Mouse (Mus musculus): Measurements from ENCODE around the gene Spef2.
"Not testable (repeated sequence)": the region's sequence is repeated elsewhere in the genome, so short reads cannot be mapped to it uniquely, and the experiment has no call there.

Gene Spef2

GRCm38 (mm10) chr15:9668575-9668974 is 80.1 kb downstream of the Spef2 start:
- no peak for DNase-seq (ENCODE audit: low spot score in 2 of 2)

GRCm38 (mm10) chr15:9664948-9665347 is 83.7 kb downstream of the Spef2 start:
- DNase-seq (ENCODE audit: low spot score in 2 of 2) = not testable (repeated sequence)

- DNase-seq (ENCODE audit: low spot score in 2 of 2) = no peak
Measured at GRCm38 (mm10) chr15:9661215-9661614, 87.5 kb downstream of the Spef2 start.

GRCm38 (mm10) chr15:9634471-9634870 is 114.2 kb downstream of the Spef2 start:
- no peak for DNase-seq (ENCODE audit: low spot score in 2 of 2)

- DNase-seq (ENCODE audit: low spot score in 2 of 2) = no peak
Measured at GRCm38 (mm10) chr15:9631657-9632056, 117.0 kb downstream of the Spef2 start.

- DNase-seq (ENCODE audit: low spot score in 2 of 2) = no peak
Measured at GRCm38 (mm10) chr15:9629660-9630059, 119.0 kb downstream of the Spef2 start.

- DNase-seq (ENCODE audit: low spot score in 2 of 2) = no peak
Measured at GRCm38 (mm10) chr15:9624619-9625018, 124.0 kb downstream of the Spef2 start.

- DNase-seq (ENCODE audit: low spot score in 2 of 2) = no peak
Measured at GRCm38 (mm10) chr15:9608177-9608576, 140.5 kb downstream of the Spef2 start.

GRCm38 (mm10) chr15:9600088-9600455 is 148.6 kb downstream of the Spef2 start:
- no peak for DNase-seq (ENCODE audit: low spot score in 2 of 2)

- no peak for DNase-seq (ENCODE audit: low spot score in 2 of 2)
Measured at GRCm38 (mm10) chr15:9599382-9600087, 149.1 kb downstream of the Spef2 start.

- DNase-seq (ENCODE audit: low spot score in 2 of 2) = no peak
Measured at GRCm38 (mm10) chr15:9596298-9597060, 152.2 kb downstream of the Spef2 start.

- no peak for DNase-seq (ENCODE audit: low spot score in 2 of 2)
Measured at GRCm38 (mm10) chr15:9589939-9590338, 158.7 kb downstream of the Spef2 start.

- peak; percentile 34 to 35 for DNase-seq (ENCODE audit: low spot score in 2 of 2)
Measured at GRCm38 (mm10) chr15:9580470-9581280, 168.0 kb downstream of the Spef2 start.

- DNase-seq (ENCODE audit: low spot score in 2 of 2) = no peak
Measured at GRCm38 (mm10) chr15:9577303-9577702, 171.4 kb downstream of the Spef2 start.

GRCm38 (mm10) chr15:9574796-9575195 is 173.9 kb downstream of the Spef2 start:
- DNase-seq (ENCODE audit: low spot score in 2 of 2) = peak; percentile 30 to 44

GRCm38 (mm10) chr15:9573361-9573760 is 175.3 kb downstream of the Spef2 start:
- no peak for DNase-seq (ENCODE audit: low spot score in 2 of 2)

GRCm38 (mm10) chr15:9572664-9573063 is 176.0 kb downstream of the Spef2 start:
- DNase-seq (ENCODE audit: low spot score in 2 of 2) = no peak

- no peak for DNase-seq (ENCODE audit: low spot score in 2 of 2)
Measured at GRCm38 (mm10) chr15:9571896-9572295, 176.8 kb downstream of the Spef2 start.

- DNase-seq (ENCODE audit: low spot score in 2 of 2) = no peak
Measured at GRCm38 (mm10) chr15:9567316-9567715, 181.4 kb downstream of the Spef2 start.

GRCm38 (mm10) chr15:9565396-9565795 is 183.3 kb downstream of the Spef2 start:
- no peak for DNase-seq (ENCODE audit: low spot score in 2 of 2)

- no peak for DNase-seq (ENCODE audit: low spot score in 2 of 2)
Measured at GRCm38 (mm10) chr15:9564156-9564555, 184.5 kb downstream of the Spef2 start.

- DNase-seq (ENCODE audit: low spot score in 2 of 2) = not testable (repeated sequence)
Measured at GRCm38 (mm10) chr15:9557264-9557663, 191.4 kb downstream of the Spef2 start.

Measured in natural killer cell, adult 2 months (primary cell).